Mouse (Mus musculus): ENCODE results near the gene Asb10. TPM values are rescaled to one million over a fixed set of nuclear protein-coding genes. Genes with fewer than 3 reads are reported as not detected.
A peak's percentile ranks its signal among the peaks of the same experiment; 100 is the strongest.

The Asb10 gene
- polyA plus RNA-seq (2015; fragmentation: Nextera tagmentation; extraction: Ambion mirVana): 0.11 and 0.42 TPM in 2 replicates

GRCm38 (mm10) chr5:24540387-24541143, at the start of gene Asb10:
Gene Asb10, minus strand, starts transcription at chr5:24540978.
- 53% methylated on average over 14 of the region's 14 CpGs for WGBS

GRCm38 (mm10) chr5:24589511-24590500, 49.0 kb upstream of the Asb10 start:
- Histone ChIP-seq H3K36me3 (peaks cover 45% of the 10 kb centered on the region), H3K9ac (replicated peaks) (no peak overlapping the region), H3K27ac (replicated peaks) (no peak overlapping the region; the same call in 1 of the 2 replicates), H3K27me3 (no peaks in the 10 kb centered on the region), H3K4me3 (no peak overlapping the region), H3K9me3 (no peaks in the 10 kb centered on the region), H3K4me2 (replicated peaks) (no peak overlapping the region), H3K4me1 (peaks cover 39% of the 10 kb centered on the region)
- ATAC-seq (replicated peaks): no peak
- 89% methylated on average over 20 of the region's 20 CpGs for WGBS

More at GRCm38 (mm10) chr5:24540387-24541143, at the start of gene Asb10:
- no peaks in the 10 kb centered on the region for H3K9me3 ChIP-seq
- 0 out of 2 replicates have a peak, but pooled peaks cover 8% of the 10 kb centered on the region for H3K4me1 ChIP-seq
- H3K4me3 ChIP-seq: no peak within 1 kb of the TSS
- H3K27ac ChIP-seq (replicated peaks): no peak within 1 kb of the TSS
- H3K4me2 ChIP-seq (replicated peaks): no peak within 1 kb of the TSS
- no peak within 1 kb of the TSS for H3K9ac ChIP-seq (replicated peaks)
- no peaks in the 10 kb centered on the region for H3K27me3 ChIP-seq
- no peaks in the 10 kb centered on the region for H3K36me3 ChIP-seq
- ATAC-seq (replicated peaks): no peak

- Histone ChIP-seq H3K27ac (replicated peaks) (peak overlapping the region; percentile 79), H3K27me3 (no peaks in the 10 kb centered on the region), H3K9ac (replicated peaks) (peak overlapping the region; percentile 76), H3K4me2 (replicated peaks) (peak overlapping the region; percentile 79), H3K4me3 (peak overlapping the region; percentile 72), H3K36me3 (peaks cover 20% of the 10 kb centered on the region), H3K4me1 (peaks cover 38% of the 10 kb centered on the region), H3K9me3 (no peaks in the 10 kb centered on the region)
- WGBS: 31% methylated on average over 4 of the region's 4 CpGs
- ATAC-seq (replicated peaks): peak; percentile 4; the same call in 1 of the 2 replicates
These were observed 46.4 kb upstream of the Asb10 start for GRCm38 (mm10) chr5:24587200-24587577.

GRCm38 (mm10) chr5:24586547-24587199, 45.9 kb upstream of the Asb10 start, which contains the start of gene Chpf2:
Gene Chpf2, plus strand, starts transcription at chr5:24586741.
- Histone ChIP-seq H3K9me3 (no peaks in the 10 kb centered on the region), H3K27me3 (no peaks in the 10 kb centered on the region), H3K9ac (replicated peaks) (peak within 1 kb of the TSS; percentile 76), H3K4me1 (peaks cover 35% of the 10 kb centered on the region), H3K36me3 (peaks cover 16% of the 10 kb centered on the region), H3K4me2 (replicated peaks) (peak within 1 kb of the TSS; percentile 79), H3K27ac (replicated peaks) (peak within 1 kb of the TSS; percentile 79), H3K4me3 (peak within 1 kb of the TSS; percentile 72)
- ATAC-seq (replicated peaks): peak; percentile 94
- under 1% methylated on average over 43 of the region's 43 CpGs for WGBS

GRCm38 (mm10) chr5:24586106-24586505, 45.3 kb upstream of the Asb10 start:
- WGBS: 9% methylated on average over 8 of the region's 8 CpGs
- no peaks in the 10 kb centered on the region for H3K9me3 ChIP-seq
- H3K27ac ChIP-seq (replicated peaks): peak overlapping the region; percentile 79
- peak overlapping the region; percentile 79 for H3K4me2 ChIP-seq (replicated peaks)
- H3K4me3 ChIP-seq: peak overlapping the region; percentile 72
- no peaks in the 10 kb centered on the region for H3K27me3 ChIP-seq
- H3K4me1 ChIP-seq: peaks cover 29% of the 10 kb centered on the region
- ATAC-seq (replicated peaks): peak; percentile 33
- H3K9ac ChIP-seq (replicated peaks): peak overlapping the region; percentile 76
- H3K36me3 ChIP-seq: peaks cover 10% of the 10 kb centered on the region; the same call in 1 of the 2 replicates

GRCm38 (mm10) chr5:24578109-24578963, 37.6 kb upstream of the Asb10 start:
- WGBS: 71% methylated on average over 6 of the region's 6 CpGs

GRCm38 (mm10) chr5:24577183-24577929, 36.6 kb upstream of the Asb10 start, which contains the start of gene Abcf2:
Gene Abcf2, minus strand, starts transcription at chr5:24577467.
- peak; percentile 97 for ATAC-seq (replicated peaks)
- peaks cover 22% of the 10 kb centered on the region for H3K4me1 ChIP-seq
- WGBS: under 1% methylated on average over 48 of the region's 48 CpGs
- H3K9ac ChIP-seq (replicated peaks): peak within 1 kb of the TSS; percentile 67
- peak within 1 kb of the TSS; percentile 95 for H3K4me2 ChIP-seq (replicated peaks)
- H3K27me3 ChIP-seq: no peaks in the 10 kb centered on the region
- H3K27ac ChIP-seq (replicated peaks): peak within 1 kb of the TSS; percentile 76
- H3K36me3 ChIP-seq: peaks cover 27% of the 10 kb centered on the region
- no peaks in the 10 kb centered on the region for H3K9me3 ChIP-seq
- H3K4me3 ChIP-seq: peak within 1 kb of the TSS; percentile 68

More at GRCm38 (mm10) chr5:24578109-24578963, 37.6 kb upstream of the Asb10 start:
- peaks cover 22% of the 10 kb centered on the region for H3K4me1 ChIP-seq
- H3K4me2 ChIP-seq (replicated peaks): peak overlapping the region; percentile 71
- H3K9me3 ChIP-seq: no peaks in the 10 kb centered on the region
- H3K9ac ChIP-seq (replicated peaks): peak overlapping the region; percentile 58
- H3K36me3 ChIP-seq: peaks cover 18% of the 10 kb centered on the region
- no peaks in the 10 kb centered on the region for H3K27me3 ChIP-seq
- peak overlapping the region; percentile 68 for H3K4me3 ChIP-seq
- no peak for ATAC-seq (replicated peaks)
- peak overlapping the region; percentile 76; the same call in 1 of the 2 replicates for H3K27ac ChIP-seq (replicated peaks)

GRCm38 (mm10) chr5:24576801-24577182, 36.0 kb upstream of the Asb10 start:
- Histone ChIP-seq H3K27ac (replicated peaks) (peak overlapping the region; percentile 76), H3K4me3 (peak overlapping the region; percentile 68), H3K27me3 (no peaks in the 10 kb centered on the region), H3K36me3 (peaks cover 33% of the 10 kb centered on the region), H3K4me1 (peaks cover 22% of the 10 kb centered on the region), H3K9ac (replicated peaks) (peak overlapping the region; percentile 67), H3K4me2 (replicated peaks) (peak overlapping the region; percentile 95), H3K9me3 (no peaks in the 10 kb centered on the region)
- ATAC-seq (replicated peaks): peak; percentile 36; the same call in 1 of the 2 replicates
- WGBS: under 1% methylated on average over 32 of the region's 32 CpGs

GRCm38 (mm10) chr5:24575948-24576347, 35.2 kb upstream of the Asb10 start:
- Histone ChIP-seq H3K27ac (replicated peaks) (no peak overlapping the region), H3K27me3 (no peaks in the 10 kb centered on the region), H3K4me2 (replicated peaks) (peak overlapping the region; percentile 95), H3K9me3 (no peaks in the 10 kb centered on the region), H3K4me1 (peaks cover 22% of the 10 kb centered on the region), H3K9ac (replicated peaks) (0 out of 2 replicates have a peak overlapping the region, but pooled peaks have one; percentile 67), H3K4me3 (peak overlapping the region; percentile 68), H3K36me3 (peaks cover 41% of the 10 kb centered on the region)
- WGBS: 89% methylated on average over 1 of the region's 1 CpGs
- no peak for ATAC-seq (replicated peaks)

GRCm38 (mm10) chr5:24556709-24557108, 15.9 kb upstream of the Asb10 start, which contains the start of gene 4931409K22Rik:
Gene 4931409K22Rik, minus strand, starts transcription at chr5:24556809.
- no peak within 1 kb of the TSS for H3K9ac ChIP-seq (replicated peaks)
- H3K27ac ChIP-seq (replicated peaks): no peak within 1 kb of the TSS
- H3K9me3 ChIP-seq: no peaks in the 10 kb centered on the region
- H3K4me3 ChIP-seq: no peak within 1 kb of the TSS
- H3K4me1 ChIP-seq: peaks cover 1% of the 10 kb centered on the region; the same call in 1 of the 2 replicates
- no peak for ATAC-seq (replicated peaks)
- no peak within 1 kb of the TSS for H3K4me2 ChIP-seq (replicated peaks)
- WGBS: 73% methylated on average over 2 of the region's 2 CpGs
- H3K27me3 ChIP-seq: no peaks in the 10 kb centered on the region
- no peaks in the 10 kb centered on the region for H3K36me3 ChIP-seq
